Mouse (Mus musculus) cortical plate, adult 2 months (tissue): ENCODE measurements around the gene Adgra3. TPM values are rescaled to one million over a fixed set of nuclear protein-coding genes. Genes with fewer than 3 reads are reported as not detected.

Source experiments
- H3K27ac ChIP-seq: fragments of 200-500 bp; 2 replicates; pipeline ENCODE4 v1.5.1; 2012; ENCODE audit warnings: low read length, control low read depth, inconsistent platforms; ENCODE audit not compliant: insufficient read depth
- H3K4me1 ChIP-seq: fragments of 200-500 bp; 2 replicates; pipeline ENCODE4 v1.6.1; 2011; ENCODE audit warnings: low read length; ENCODE audit not compliant: control insufficient read depth, insufficient read depth
- H3K4me3 ChIP-seq: fragments of 200-500 bp; 2 replicates; pipeline ENCODE4 v1.5.1; 2011; ENCODE audit warnings: mild to moderate bottlenecking, low read length, control low read depth; ENCODE audit not compliant: insufficient read depth
- CTCF ChIP-seq: fragments of 200-500 bp; IDR thresholded peaks from 2 replicates; pipeline ENCODE4 v1.5.1; 2011; ENCODE audit warnings: mild to moderate bottlenecking, control low read depth, low read length; ENCODE audit not compliant: insufficient read depth; ENCODE audit errors: extremely low read depth
- POLR2A ChIP-seq: fragments of 200-500 bp; IDR thresholded peaks from 2 replicates; pipeline ENCODE4 v1.6.1; 2011; ENCODE audit warnings: mild to moderate bottlenecking, low read length, control low read depth; ENCODE audit not compliant: insufficient read depth; ENCODE audit errors: extremely low read depth
- polyA plus RNA-seq: library from polyadenylated mRNA; depleted of rRNA; stranded (reverse); fragments of >200 nt; gene quantifications from 2 replicates; pipeline ENCODE4 v1.2.3, GENCODE M21; 2012

Gene Adgra3
- polyA plus RNA-seq, 1 experiment = 13.9 TPM

- Histone ChIP-seq H3K4me3 (no peak overlapping the region), H3K4me1 (no peaks in the 10 kb centered on the region), H3K27ac (no peak overlapping the region)
- TF ChIP-seq POLR2A = no peak
- no peak for TF ChIP-seq CTCF
Observed at GRCm38 (mm10) chr5:50015147-50015697, 43.6 kb downstream of the Adgra3 start.

GRCm38 (mm10) chr5:50014658-50015057, 44.1 kb downstream of the Adgra3 start:
- H3K4me1 ChIP-seq = no peaks in the 10 kb centered on the region
- no peak overlapping the region for H3K27ac ChIP-seq
- TF ChIP-seq CTCF = no peak
- TF ChIP-seq POLR2A = no peak
- no peak overlapping the region for H3K4me3 ChIP-seq

GRCm38 (mm10) chr5:50013965-50014364, 44.8 kb downstream of the Adgra3 start:
- Histone ChIP-seq H3K27ac (no peak overlapping the region), H3K4me1 (no peaks in the 10 kb centered on the region), H3K4me3 (no peak overlapping the region)
- TF ChIP-seq POLR2A (no peak), CTCF (no peak)

- H3K4me1 ChIP-seq = no peaks in the 10 kb centered on the region
- no peak overlapping the region for H3K27ac ChIP-seq
- TF ChIP-seq POLR2A (no peak), CTCF (no peak)
- no peak overlapping the region for H3K4me3 ChIP-seq
Observed at GRCm38 (mm10) chr5:50008841-50009240, 50.0 kb downstream of the Adgra3 start.

GRCm38 (mm10) chr5:50006915-50007658, 51.7 kb downstream of the Adgra3 start:
- no peak for TF ChIP-seq POLR2A
- TF ChIP-seq CTCF = no peak
- Histone ChIP-seq H3K27ac (no peak overlapping the region), H3K4me3 (no peak overlapping the region), H3K4me1 (no peaks in the 10 kb centered on the region)

GRCm38 (mm10) chr5:50002269-50002668, 56.5 kb downstream of the Adgra3 start:
- Histone ChIP-seq H3K4me3 (no peak overlapping the region), H3K4me1 (no peaks in the 10 kb centered on the region), H3K27ac (no peak overlapping the region)
- TF ChIP-seq POLR2A (no peak), CTCF (0 out of 2 replicates have a peak, but pooled peaks have one; percentile 17)

- TF ChIP-seq CTCF (no peak), POLR2A (no peak)
- no peaks in the 10 kb centered on the region for H3K4me1 ChIP-seq
- no peak overlapping the region for H3K4me3 ChIP-seq
- no peak overlapping the region for H3K27ac ChIP-seq
Observed at GRCm38 (mm10) chr5:49999764-50000163, 59.0 kb downstream of the Adgra3 start.

- TF ChIP-seq POLR2A (no peak), CTCF (no peak)
- no peak overlapping the region for H3K4me3 ChIP-seq
- no peak overlapping the region for H3K27ac ChIP-seq
Observed at GRCm38 (mm10) chr5:49997019-49997418, 61.8 kb downstream of the Adgra3 start.

GRCm38 (mm10) chr5:49996457-49996856, 62.3 kb downstream of the Adgra3 start:
- no peak overlapping the region for H3K4me3 ChIP-seq
- no peak overlapping the region for H3K27ac ChIP-seq
- H3K4me1 ChIP-seq = no peaks in the 10 kb centered on the region
- TF ChIP-seq CTCF (no peak), POLR2A (no peak)

More at GRCm38 (mm10) chr5:49997019-49997418, 61.8 kb downstream of the Adgra3 start:
- H3K4me1 ChIP-seq = no peaks in the 10 kb centered on the region

- no peak overlapping the region for H3K27ac ChIP-seq
- no peaks in the 10 kb centered on the region for H3K4me1 ChIP-seq
- no peak overlapping the region for H3K4me3 ChIP-seq
- no peak for TF ChIP-seq CTCF
- TF ChIP-seq POLR2A = no peak
Observed at GRCm38 (mm10) chr5:49990737-49991323, 68.0 kb downstream of the Adgra3 start.
